Mouse (Mus musculus) forebrain, postnatal 0 days (tissue): ENCODE results near the gene Lingo2. TPM values are rescaled to one million over a fixed set of nuclear protein-coding genes. Genes with fewer than 3 reads are reported as not detected.

ENCODE experiments used
- ATAC-seq: fragments of 200-750 bp; cut with Nextera tagmentation; 2 replicates; pipeline ENCODE4 v1.8.0; 2017; ENCODE audit warnings: mild to moderate bottlenecking, moderate library complexity
- DNase-seq: peaks from one replicate; pipeline ENCODE4 v3.0.0-alpha.2; 2015
- H3K27ac ChIP-seq: fragments of 300-500 bp; sonication (generic); 2 replicates; pipeline ENCODE4 v1.5.1; 2014; ENCODE audit warnings: low read depth, mild to moderate bottlenecking, antibody characterized with exemption, low read length, moderate library complexity, mixed read lengths
- H3K27me3 ChIP-seq: fragments of 300-500 bp; sonication (generic); 2 replicates; pipeline ENCODE4 v1.6.1; 2014; ENCODE audit warnings: mild to moderate bottlenecking, low read length, mixed read lengths; ENCODE audit not compliant: insufficient read depth
- H3K36me3 ChIP-seq: fragments of 300-500 bp; sonication (generic); 2 replicates; pipeline ENCODE4 v1.6.1; 2014; ENCODE audit warnings: mild to moderate bottlenecking, moderate library complexity; ENCODE audit not compliant: insufficient read depth
- H3K4me1 ChIP-seq: fragments of 300-500 bp; sonication (generic); 2 replicates; pipeline ENCODE4 v1.6.1; 2014; ENCODE audit warnings: antibody characterized with exemption; ENCODE audit not compliant: insufficient read depth
- H3K4me2 ChIP-seq: fragments of 300-500 bp; sonication (generic); 2 replicates; pipeline ENCODE4 v1.6.1; 2014; ENCODE audit warnings: low read depth, mild to moderate bottlenecking, moderate library complexity
- H3K4me3 ChIP-seq: fragments of 300-500 bp; sonication (generic); 2 replicates; pipeline ENCODE4 v1.5.1; 2014; ENCODE audit warnings: low read depth, low read length, mixed read lengths
- H3K9ac ChIP-seq: fragments of 300-500 bp; sonication (generic); 2 replicates; pipeline ENCODE4 v1.6.1; 2014; ENCODE audit warnings: mild to moderate bottlenecking
- H3K9me3 ChIP-seq: fragments of 300-500 bp; sonication (generic); 2 replicates; pipeline ENCODE4 v1.6.1; 2016; ENCODE audit warnings: low read length
- CTCF ChIP-seq: sonication (generic); IDR thresholded peaks from 2 replicates; pipeline ENCODE4 v1.5.1; 2016; ENCODE audit warnings: antibody characterized with exemption, control low read depth, low read depth
- WGBS: fragments of 180-500 bp; shearing (Covaris S2); extraction: QIAGEN DNeasy Blood & Tissue Kit; methylation state at CpG from one replicate; pipeline ENCODE4 v1.1.7; 2014; 5-methylcytosine and 5-hydroxymethylcytosine counted together
- polyA plus RNA-seq: library from polyadenylated mRNA; unstranded; fragments of >200 nt; fragmentation: Nextera tagmentation; extraction: Ambion mirVana; gene quantifications from 2 replicates; pipeline ENCODE4 v1.2.1, GENCODE M21; 2015
- total RNA-seq: library from RNA; depleted of rRNA; stranded (reverse); fragments of >200 nt; gene quantifications from 2 replicates; pipeline ENCODE4 v1.2.3, GENCODE M21; 2014

Lingo2 gene
- total and polyA plus RNA-seq, 2 experiments from 2014 or later, result 43.2 to 43.8 TPM

DNA sequence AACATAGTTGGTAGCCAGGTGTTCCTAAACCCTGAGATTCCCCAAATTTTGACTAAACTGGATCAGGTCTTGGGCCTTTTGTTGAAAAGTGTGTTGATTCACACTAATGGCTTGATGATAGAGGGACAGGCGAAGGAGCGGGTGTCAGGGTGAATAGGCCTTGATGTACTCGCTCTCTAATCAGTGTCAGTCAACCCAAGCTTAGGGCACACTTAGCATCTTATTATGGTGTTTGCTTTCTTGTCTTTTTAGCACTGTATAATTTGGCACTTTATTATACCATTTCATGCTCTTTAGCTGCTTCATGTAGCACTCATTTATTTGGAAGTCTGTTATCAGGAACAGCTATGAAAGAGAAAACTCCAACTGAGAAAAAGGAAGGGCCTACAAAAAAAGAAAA is 582.6 kb downstream of the Lingo2 start:
- no peak for DNase-seq

DNA sequence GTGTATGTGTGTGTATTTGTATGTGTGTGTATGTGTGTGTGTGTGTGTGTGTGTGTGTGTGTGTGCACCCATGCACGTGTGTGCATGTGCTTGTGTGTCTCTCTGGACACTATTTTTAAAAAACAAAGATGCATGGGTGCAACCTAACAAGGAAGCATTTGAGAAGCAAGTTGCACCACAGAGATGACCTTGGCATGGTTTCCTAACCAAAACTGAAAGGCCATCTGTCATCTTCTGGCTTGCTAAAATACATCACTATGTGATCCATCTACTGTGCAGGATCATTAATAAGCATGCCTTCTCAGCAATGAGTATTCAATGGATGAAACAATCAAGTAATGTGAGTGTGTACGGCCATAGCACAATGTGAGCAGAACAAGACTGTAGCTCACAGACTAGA is 597.1 kb downstream of the Lingo2 start:
- Histone ChIP-seq H3K4me1 (no peaks in the 10 kb centered on the region), H3K27ac (no peak overlapping the region), H3K27me3 (no peaks in the 10 kb centered on the region), H3K36me3 (no peaks in the 10 kb centered on the region), H3K4me2 (no peak overlapping the region), H3K9me3 (no peaks in the 10 kb centered on the region), H3K4me3 (no peak overlapping the region), H3K9ac (no peak overlapping the region)
- no peak for ATAC-seq
- no peak for DNase-seq
- no peak for TF ChIP-seq CTCF
- 66% methylated on average over 2 of the region's 2 CpGs for WGBS

More for the DNA sequence above, 582.6 kb downstream of the Lingo2 start:
- WGBS, result 54% methylated on average over 3 of the region's 3 CpGs
- Histone ChIP-seq H3K36me3 (no peaks in the 10 kb centered on the region), H3K4me1 (no peaks in the 10 kb centered on the region), H3K4me3 (no peak overlapping the region), H3K9ac (no peak overlapping the region), H3K9me3 (no peaks in the 10 kb centered on the region), H3K27ac (0 out of 2 replicates have a peak overlapping the region, but pooled peaks have one; percentile 9), H3K4me2 (no peak overlapping the region), H3K27me3 (no peaks in the 10 kb centered on the region)
- TF ChIP-seq CTCF, result no peak
- ATAC-seq, result peak; percentile 88

DNA sequence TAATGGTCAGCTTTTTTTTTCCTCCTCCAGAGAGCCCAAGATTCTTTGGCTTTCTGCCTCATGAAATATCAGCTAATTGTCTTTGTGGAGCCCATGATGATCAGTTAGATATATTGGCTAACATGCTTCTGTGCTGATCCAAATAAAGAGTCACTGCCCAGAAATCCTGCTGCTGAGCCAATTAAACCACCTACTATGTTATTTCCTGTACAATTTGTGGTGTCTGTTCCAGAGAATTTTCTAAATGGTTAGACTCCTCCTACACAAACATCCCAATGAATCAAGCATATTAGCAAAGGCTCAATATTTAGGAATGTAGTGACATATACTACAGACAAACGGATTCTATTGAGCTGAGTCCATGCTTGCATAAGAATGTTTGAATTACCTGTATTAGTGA is 619.8 kb downstream of the Lingo2 start:
- no peak for ATAC-seq
- no peak for TF ChIP-seq CTCF

DNA sequence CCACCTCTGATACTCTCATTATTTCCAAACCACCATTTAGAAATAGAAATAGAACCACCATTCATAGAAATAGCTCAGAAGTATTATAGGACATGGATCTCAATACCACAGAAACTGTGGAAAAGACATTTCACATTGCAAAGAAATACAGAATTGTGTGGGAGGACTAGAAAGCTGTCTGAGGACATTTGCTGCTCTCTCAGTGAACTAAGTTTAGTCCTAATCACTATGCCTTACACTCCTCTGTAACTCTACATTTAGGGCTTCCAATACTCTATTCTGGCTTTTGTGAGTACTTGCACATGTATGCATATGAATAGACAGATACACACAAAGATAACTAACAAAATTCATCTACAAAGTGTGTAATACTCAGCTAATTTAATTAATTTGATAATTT is 625.9 kb downstream of the Lingo2 start:
- Histone ChIP-seq H3K4me2 (no peak overlapping the region), H3K27ac (no peak overlapping the region), H3K36me3 (no peaks in the 10 kb centered on the region), H3K4me1 (no peaks in the 10 kb centered on the region), H3K9me3 (no peaks in the 10 kb centered on the region), H3K27me3 (no peaks in the 10 kb centered on the region), H3K4me3 (no peak overlapping the region), H3K9ac (no peak overlapping the region)
- TF ChIP-seq CTCF, result no peak
- ATAC-seq, result no peak
- DNase-seq, result no peak

More for the DNA sequence above, 619.8 kb downstream of the Lingo2 start:
- H3K27me3 ChIP-seq, result no peaks in the 10 kb centered on the region
- H3K4me3 ChIP-seq, result no peak overlapping the region
- no peak overlapping the region for H3K27ac ChIP-seq
- no peak for DNase-seq
- H3K9me3 ChIP-seq, result no peaks in the 10 kb centered on the region
- H3K9ac ChIP-seq, result no peak overlapping the region
- no peak overlapping the region for H3K4me2 ChIP-seq
- H3K4me1 ChIP-seq, result no peaks in the 10 kb centered on the region
- no peaks in the 10 kb centered on the region for H3K36me3 ChIP-seq
- 79% methylated on average over 1 of the region's 1 CpGs for WGBS

DNA sequence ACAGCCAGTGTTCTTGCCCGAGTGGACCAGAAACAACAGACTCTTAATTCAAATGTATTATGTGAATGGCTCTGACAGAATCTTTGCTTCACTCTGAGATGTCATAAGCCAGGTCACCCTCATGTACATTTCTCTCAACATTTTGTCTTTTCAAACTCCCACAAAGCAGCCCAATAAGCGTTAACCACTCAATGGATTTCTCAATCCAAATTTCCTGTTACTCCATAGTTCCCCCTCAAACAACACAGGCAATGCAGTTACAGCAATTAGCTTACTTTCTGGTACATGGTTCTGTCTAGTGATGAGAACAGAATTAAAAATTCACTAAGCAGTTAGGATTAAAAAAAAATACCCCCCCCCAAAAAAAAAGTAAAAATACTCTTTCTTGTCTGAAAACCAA is 638.5 kb downstream of the Lingo2 start:
- TF ChIP-seq CTCF, result no peak
- WGBS, result 64% methylated on average over 2 of the region's 2 CpGs

DNA sequence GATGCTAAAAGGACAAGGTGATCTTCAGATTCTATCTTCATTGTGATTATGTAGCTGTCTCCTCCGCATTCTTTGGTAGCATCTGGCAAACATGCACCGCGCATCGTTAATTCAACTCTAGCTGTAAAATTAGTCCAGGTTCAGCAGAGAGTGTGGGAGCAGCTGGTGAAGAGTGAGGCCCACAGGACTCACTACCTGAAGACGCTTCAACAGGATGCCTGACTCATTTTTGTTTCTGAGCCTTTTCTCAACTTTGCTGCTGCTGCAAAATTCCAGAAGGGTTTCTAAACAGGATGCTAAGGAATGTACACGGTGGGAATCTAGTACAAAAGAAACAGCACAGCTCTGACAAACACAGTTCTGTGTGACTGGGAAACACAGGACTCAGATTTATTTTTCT is 640.1 kb downstream of the Lingo2 start:
- H3K4me3 ChIP-seq, result no peak overlapping the region
- H3K27ac ChIP-seq, result no peak overlapping the region
- no peaks in the 10 kb centered on the region for H3K36me3 ChIP-seq
- no peak for DNase-seq
- 83% methylated on average over 6 of the region's 6 CpGs for WGBS
- no peaks in the 10 kb centered on the region for H3K4me1 ChIP-seq
- ATAC-seq, result no peak
- TF ChIP-seq CTCF, result no peak
- no peaks in the 10 kb centered on the region for H3K9me3 ChIP-seq
- no peak overlapping the region for H3K4me2 ChIP-seq
- H3K9ac ChIP-seq, result no peak overlapping the region
- no peaks in the 10 kb centered on the region for H3K27me3 ChIP-seq

More for the DNA sequence above, 638.5 kb downstream of the Lingo2 start:
- no peak for DNase-seq
- no peaks in the 10 kb centered on the region for H3K27me3 ChIP-seq
- no peak for ATAC-seq
- H3K4me2 ChIP-seq, result no peak overlapping the region
- H3K4me3 ChIP-seq, result no peak overlapping the region
- no peaks in the 10 kb centered on the region for H3K9me3 ChIP-seq
- H3K9ac ChIP-seq, result no peak overlapping the region
- H3K4me1 ChIP-seq, result no peaks in the 10 kb centered on the region
- H3K36me3 ChIP-seq, result no peaks in the 10 kb centered on the region
- no peak overlapping the region for H3K27ac ChIP-seq

DNA sequence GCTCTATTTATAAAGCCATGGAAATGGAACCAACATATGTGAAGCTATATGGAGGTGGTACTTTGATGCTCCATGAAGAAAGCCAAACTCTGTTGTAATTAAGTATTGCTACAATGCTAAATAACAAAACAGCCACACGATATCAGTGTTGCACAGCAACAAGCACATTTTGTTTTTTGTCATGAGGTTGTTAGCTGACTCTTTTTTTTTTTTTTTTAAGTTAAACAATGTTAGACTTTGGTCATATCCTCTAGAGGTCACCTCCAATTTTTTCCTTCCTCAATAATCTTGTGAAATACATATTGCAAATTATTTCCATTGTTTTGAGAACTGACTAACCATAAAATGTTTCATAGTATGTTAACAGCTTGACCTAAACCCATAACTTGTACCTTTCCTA is 646.3 kb downstream of the Lingo2 start:
- Histone ChIP-seq H3K9ac (no peak overlapping the region), H3K27ac (no peak overlapping the region), H3K9me3 (no peaks in the 10 kb centered on the region), H3K27me3 (no peaks in the 10 kb centered on the region), H3K36me3 (no peaks in the 10 kb centered on the region), H3K4me2 (no peak overlapping the region), H3K4me1 (no peaks in the 10 kb centered on the region), H3K4me3 (no peak overlapping the region)
- no peak for ATAC-seq
- no peak for TF ChIP-seq CTCF
- 88% methylated on average over 1 of the region's 1 CpGs for WGBS
- no peak for DNase-seq

DNA sequence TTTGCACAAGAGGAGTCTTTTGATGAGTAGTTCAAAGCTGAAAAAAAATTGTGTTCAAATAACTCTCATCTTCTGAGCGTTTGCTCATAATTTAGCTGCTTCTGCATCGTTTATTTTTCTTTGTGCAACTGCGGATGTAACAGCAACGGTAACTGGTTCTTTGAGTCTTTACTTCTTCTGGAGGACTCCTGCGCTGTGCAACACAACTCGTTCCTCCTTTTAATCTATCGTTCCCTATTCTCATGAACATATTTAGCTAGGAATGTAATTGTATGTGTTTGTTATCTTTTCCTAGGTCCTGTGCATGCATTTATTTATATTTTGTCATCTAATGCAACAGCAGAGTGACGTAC is 661.9 kb downstream of the Lingo2 start:
- H3K27me3 ChIP-seq, result no peaks in the 10 kb centered on the region
- no peaks in the 10 kb centered on the region for H3K36me3 ChIP-seq
- ATAC-seq, result no peak
- no peak overlapping the region for H3K27ac ChIP-seq
- peak overlapping the region; percentile 24; the same call in 1 of the 2 replicates for H3K4me3 ChIP-seq
- no peak for DNase-seq
- WGBS, result 52% methylated on average over 8 of the region's 8 CpGs
- peak overlapping the region; percentile 44 for H3K4me2 ChIP-seq
- H3K4me1 ChIP-seq, result no peaks in the 10 kb centered on the region
- H3K9ac ChIP-seq, result no peak overlapping the region
- no peaks in the 10 kb centered on the region for H3K9me3 ChIP-seq
- no peak for TF ChIP-seq CTCF
